Mouse (Mus musculus) liver, postnatal 0 days (tissue): ENCODE data around the gene Tff3.

Source experiments
- CTCF ChIP-seq: sonication (generic); IDR thresholded peaks from 2 replicates; pipeline ENCODE4 v1.5.1; 2016; ENCODE audit warnings: antibody characterized with exemption, low read depth
- EP300 ChIP-seq: IDR thresholded peaks from 2 replicates; pipeline ENCODE4 v1.6.1; 2016; ENCODE audit warnings: antibody characterized with exemption, low read depth, mild to moderate bottlenecking

GRCm38 (mm10) chr17:31077561-31077960 lies 51.9 kb downstream of the Tff3 start:
- TF ChIP-seq EP300 (0 out of 2 replicates have a peak, but pooled peaks have one; percentile 13), CTCF (no peak)
